Mouse (Mus musculus) embryonic facial prominence, embryonic 14.5 days (tissue): Measurements from ENCODE around the gene Cblb. TPM values are rescaled to one million over a fixed set of nuclear protein-coding genes. Genes with fewer than 3 reads are reported as not detected.

ENCODE experiments used
- ATAC-seq: fragments of 200-750 bp; cut with Nextera tagmentation; 2 replicates; pipeline ENCODE4 v1.8.0; 2017; ENCODE audit warnings: low read depth, moderate number of reproducible peaks, moderate TSS enrichment
- DNase-seq: peaks from one replicate; pipeline ENCODE4 v3.0.0-alpha.2; 2015; ENCODE audit warnings: low spot score
- H3K27ac ChIP-seq: fragments of 300-500 bp; sonication (generic); replicated peaks from 2 replicates; pipeline ENCODE4 v1.5.1; 2014; ENCODE audit warnings: low read depth, mild to moderate bottlenecking, low read length, moderate library complexity
- H3K27me3 ChIP-seq: fragments of 300-500 bp; sonication (generic); replicated peaks from 2 replicates; pipeline ENCODE4 v1.6.1; 2014; ENCODE audit warnings: low read length; ENCODE audit not compliant: control insufficient read depth, insufficient read depth
- H3K36me3 ChIP-seq: fragments of 300-500 bp; sonication (generic); 2 replicates; pipeline ENCODE4 v1.6.1; 2014; ENCODE audit warnings: low read length, mixed read lengths; ENCODE audit not compliant: control insufficient read depth, insufficient read depth
- H3K4me1 ChIP-seq: fragments of 300-500 bp; sonication (generic); 2 replicates; pipeline ENCODE4 v1.6.1; 2014; ENCODE audit warnings: antibody characterized with exemption, low read length; ENCODE audit not compliant: control insufficient read depth, insufficient read depth
- H3K4me2 ChIP-seq: fragments of 300-500 bp; sonication (generic); 2 replicates; pipeline ENCODE4 v1.6.1; 2014; ENCODE audit warnings: low read depth, mild to moderate bottlenecking, low read length, moderate library complexity, mixed read lengths
- H3K4me3 ChIP-seq: fragments of 300-500 bp; sonication (generic); 2 replicates; pipeline ENCODE4 v1.5.1; 2014; ENCODE audit warnings: low read depth, mild to moderate bottlenecking, low read length
- H3K9ac ChIP-seq: fragments of 300-500 bp; sonication (generic); 2 replicates; pipeline ENCODE4 v1.6.1; 2014; ENCODE audit warnings: low read depth, mild to moderate bottlenecking, low read length, moderate library complexity, mixed read lengths
- H3K9me3 ChIP-seq: fragments of 300-500 bp; sonication (generic); 2 replicates; pipeline ENCODE4 v1.6.1; 2016; ENCODE audit warnings: low read length; ENCODE audit not compliant: control insufficient read depth
- WGBS: fragments of 180-500 bp; shearing (Covaris S2); extraction: QIAGEN DNeasy Blood & Tissue Kit; methylation state at CpG from one replicate; pipeline ENCODE4 v1.1.7; 2014; 5-methylcytosine and 5-hydroxymethylcytosine counted together
- polyA plus RNA-seq: library from polyadenylated mRNA; unstranded; fragments of >200 nt; fragmentation: Nextera tagmentation; extraction: Ambion mirVana; gene quantifications from 2 replicates; pipeline ENCODE4 v1.2.1, GENCODE M21; 2014

Cblb gene
- polyA plus RNA-seq, 1 experiment from 2014 or later: 18.6 TPM

DNA sequence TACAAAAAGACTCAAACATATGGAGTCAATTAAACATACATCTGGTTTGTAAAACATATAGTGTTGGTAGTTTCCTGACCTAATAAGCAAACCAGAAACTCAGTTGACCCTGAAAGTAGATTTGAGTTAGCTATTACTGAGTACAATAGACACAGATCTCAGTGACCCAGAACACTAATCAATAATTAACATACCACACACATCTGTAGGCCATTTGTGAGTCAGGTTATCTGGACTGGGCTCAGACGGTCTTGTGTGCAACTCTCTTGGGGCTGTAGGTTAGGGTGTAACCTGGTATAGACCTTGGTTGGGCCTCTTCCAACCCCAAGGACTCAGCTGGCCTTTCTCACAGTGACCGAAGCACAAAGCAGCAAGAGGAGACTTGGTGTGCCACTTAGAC is 211.1 kb downstream of the Cblb start:
- Histone ChIP-seq H3K27ac (no peak overlapping the region), H3K27me3 (no peaks in the 10 kb centered on the region), H3K4me2 (no peak overlapping the region), H3K4me3 (no peak overlapping the region), H3K9me3 (no peaks in the 10 kb centered on the region), H3K4me1 (no peaks in the 10 kb centered on the region), H3K36me3 (no peaks in the 10 kb centered on the region), H3K9ac (no peak overlapping the region)
- ATAC-seq (no peak), DNase-seq (peak; percentile 11)
- 29% methylated on average over 2 of the region's 2 CpGs for WGBS

- H3K9ac ChIP-seq: no peak overlapping the region
- H3K4me2 ChIP-seq: no peak overlapping the region
- H3K4me1 ChIP-seq: no peaks in the 10 kb centered on the region
- 76% methylated on average over 4 of the region's 4 CpGs for WGBS
- ATAC-seq (no peak), DNase-seq (no peak)
- no peaks in the 10 kb centered on the region for H3K9me3 ChIP-seq
- H3K27ac ChIP-seq: no peak overlapping the region
- H3K4me3 ChIP-seq: no peak overlapping the region
- 0 out of 2 replicates have a peak, but pooled peaks cover 1% of the 10 kb centered on the region for H3K36me3 ChIP-seq
- no peaks in the 10 kb centered on the region for H3K27me3 ChIP-seq
Measured at GRCm38 (mm10) chr16:52243421-52243973, 212.5 kb downstream of the Cblb start.

DNA sequence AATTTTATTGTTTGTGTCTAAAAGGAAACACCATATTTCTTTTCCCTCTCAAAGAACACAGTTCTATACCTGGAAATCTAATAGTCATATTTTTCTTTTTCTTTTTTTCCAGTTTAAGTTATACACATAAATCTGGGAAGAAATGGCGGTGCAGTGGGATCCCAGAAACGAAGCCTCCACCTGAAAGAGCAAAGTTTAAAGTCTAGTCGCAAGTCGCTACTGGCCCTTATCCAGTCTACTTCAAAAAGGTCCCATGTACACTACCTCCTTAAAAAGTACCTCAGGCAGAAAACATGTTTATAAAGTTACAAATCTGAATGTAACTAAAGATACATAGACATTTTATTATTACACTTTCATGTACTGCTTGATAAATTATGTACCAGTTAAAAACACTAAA is 219.2 kb downstream of the Cblb start:
- no peaks in the 10 kb centered on the region for H3K27me3 ChIP-seq
- H3K4me1 ChIP-seq: no peaks in the 10 kb centered on the region
- ATAC-seq (no peak), DNase-seq (no peak)
- no peak overlapping the region for H3K4me2 ChIP-seq
- WGBS: 87% methylated on average over 4 of the region's 4 CpGs
- no peaks in the 10 kb centered on the region for H3K9me3 ChIP-seq
- no peak overlapping the region for H3K9ac ChIP-seq
- no peak overlapping the region for H3K4me3 ChIP-seq
- H3K27ac ChIP-seq: no peak overlapping the region
- H3K36me3 ChIP-seq: 0 out of 2 replicates have a peak, but pooled peaks cover 9% of the 10 kb centered on the region

DNA sequence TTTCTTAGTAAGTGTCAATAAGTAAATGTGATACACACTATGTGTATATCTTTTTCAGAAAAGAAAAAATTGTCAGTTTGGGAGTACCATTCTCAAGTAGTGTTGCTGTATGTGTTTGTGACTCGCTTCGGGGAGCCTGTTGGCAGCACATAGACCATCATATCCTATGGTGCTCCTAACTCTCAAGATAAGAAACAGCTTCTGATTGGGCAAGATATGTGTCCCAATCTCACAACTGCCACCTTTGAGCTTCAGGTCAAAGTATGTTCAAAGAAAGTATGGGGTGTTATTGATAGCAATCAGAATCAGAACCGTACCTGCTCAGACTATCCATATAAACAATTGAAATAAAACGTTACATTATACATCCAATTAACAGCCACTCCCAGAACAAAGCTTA is 219.9 kb downstream of the Cblb start:
- Histone ChIP-seq H3K27ac (no peak overlapping the region), H3K27me3 (no peaks in the 10 kb centered on the region), H3K9me3 (no peaks in the 10 kb centered on the region), H3K4me1 (no peaks in the 10 kb centered on the region), H3K9ac (no peak overlapping the region), H3K4me2 (no peak overlapping the region), H3K4me3 (no peak overlapping the region), H3K36me3 (0 out of 2 replicates have a peak, but pooled peaks cover 14% of the 10 kb centered on the region)
- ATAC-seq: no peak
- DNase-seq: no peak
- WGBS: 87% methylated on average over 4 of the region's 4 CpGs
